In the genomic region with DNA sequence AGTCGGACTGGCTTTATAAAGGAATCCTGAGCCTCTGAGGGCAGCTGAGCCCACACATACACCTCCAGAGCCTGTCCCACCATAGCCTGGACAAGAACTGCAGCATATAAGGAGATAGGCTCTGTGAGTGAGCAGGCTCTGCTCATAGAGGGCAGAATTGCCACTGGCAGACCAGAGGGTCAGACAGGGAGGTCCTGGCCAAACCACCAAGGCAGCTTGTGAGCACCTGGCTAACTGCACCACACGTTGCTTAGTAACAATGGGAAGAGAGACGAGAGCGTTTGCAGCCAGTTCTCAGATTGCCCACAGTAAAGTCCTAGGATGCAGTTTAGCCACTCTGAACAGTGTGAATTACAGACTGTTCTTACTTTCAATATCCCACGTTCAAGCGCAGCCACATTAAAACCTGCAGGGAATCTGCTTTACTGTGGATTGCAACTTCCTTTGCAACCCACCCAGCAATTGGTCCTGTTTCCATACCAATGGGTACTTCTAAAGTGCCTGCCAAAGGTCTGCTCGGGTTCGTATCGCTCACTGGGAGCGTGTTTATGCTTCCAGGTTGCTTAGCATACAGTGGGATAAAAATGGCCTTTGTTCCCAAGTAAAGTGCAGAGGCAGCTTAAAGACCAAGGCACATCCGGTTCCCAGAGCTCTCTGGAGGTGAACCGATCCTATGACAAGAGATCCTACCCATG, we compare ENCODE assay signal across 14 mouse cellular contexts. TPM values are rescaled to one million over a fixed set of nuclear protein-coding genes. Genes with fewer than 3 reads are reported as not detected.
DNase-seq lines count a peak whose midpoint lies in the region; ATAC-seq lines count a peak whose summit lies in the region.
"Had no signal": no experiment of that assay in that cellular context is flagged by ENCODE, and none has a peak within 500 bp of the region (broad histone marks: within the 10 kb centered on the region; RNA-seq: fewer than 3 reads in every experiment).

No protein-coding gene starts in this region.

- no peak overlapping the region for H3K4me3 ChIP-seq in hindbrain, embryonic 15.5 days
- H3K4me3 ChIP-seq in hindbrain, embryonic 11.5 days (ENCODE audit: low read depth, low read length): no peak overlapping the region
- H3K4me3 ChIP-seq in midbrain, embryonic 16.5 days (ENCODE audit: low read depth, low read length): no peak overlapping the region
- no peak overlapping the region for H3K4me3 ChIP-seq in midbrain, embryonic 13.5 days (replicated peaks)
- no peak overlapping the region for H3K4me3 ChIP-seq in limb, embryonic 11.5 days (ENCODE audit: low read depth, low read length)
- no peak overlapping the region for H3K4me3 ChIP-seq in stomach, embryonic 15.5 days (replicated peaks)
- H3K4me3 ChIP-seq: heart, embryonic 15.5 days; liver, embryonic 15.5 days; megakaryocyte, embryonic 14.5 days; neural tube, embryonic 12.5 days had no signal

- 43% methylated on average over 12 of the region's 12 CpGs for WGBS in hindbrain, embryonic 15.5 days
- WGBS in hindbrain, embryonic 11.5 days: 69% methylated on average over 12 of the region's 12 CpGs
- WGBS in midbrain, embryonic 16.5 days: 56% methylated on average over 12 of the region's 12 CpGs
- 65% methylated on average over 12 of the region's 12 CpGs for WGBS in midbrain, embryonic 13.5 days
- WGBS in limb, embryonic 11.5 days: 44% methylated on average over 12 of the region's 12 CpGs
- 45% methylated on average over 12 of the region's 12 CpGs for WGBS in stomach, embryonic 15.5 days

- no peaks in the 10 kb centered on the region for H3K36me3 ChIP-seq in hindbrain, embryonic 15.5 days
- no peaks in the 10 kb centered on the region for H3K36me3 ChIP-seq in hindbrain, embryonic 11.5 days (ENCODE audit: control insufficient read depth, insufficient read depth, low read length)
- H3K36me3 ChIP-seq in midbrain, embryonic 16.5 days (ENCODE audit: control insufficient read depth, insufficient read depth, low read length): no peaks in the 10 kb centered on the region
- H3K36me3 ChIP-seq in midbrain, embryonic 13.5 days: no peaks in the 10 kb centered on the region
- H3K36me3 ChIP-seq in limb, embryonic 11.5 days (ENCODE audit: control insufficient read depth, insufficient read depth, low read length): no peaks in the 10 kb centered on the region
- H3K36me3 ChIP-seq in stomach, embryonic 15.5 days: no peaks in the 10 kb centered on the region
- H3K36me3 ChIP-seq: heart, embryonic 15.5 days; neural tube, embryonic 12.5 days had no signal

- ATAC-seq in hindbrain, embryonic 15.5 days (ENCODE audit: low FRiP score, low read depth): no peak
- ATAC-seq in hindbrain, embryonic 11.5 days (ENCODE audit: low FRiP score): no peak
- ATAC-seq in midbrain, embryonic 16.5 days: no peak; the same call in 1 of the 2 replicates
- ATAC-seq in midbrain, embryonic 13.5 days: no peak
- no peak for ATAC-seq in limb, embryonic 11.5 days (ENCODE audit: insufficient number of reproducible peaks, low FRiP score, low TSS enrichment, low read depth)
- ATAC-seq in stomach, embryonic 15.5 days (ENCODE audit: insufficient read depth, low FRiP score, low read depth): no peak
- ATAC-seq in granulocyte monocyte progenitor cell, adult 5-6 weeks (replicated peaks; ENCODE audit: poor library complexity, severe bottlenecking): no peak

- H3K27ac ChIP-seq in hindbrain, embryonic 15.5 days (replicated peaks): peak overlapping the region; percentile 31
- no peak overlapping the region for H3K27ac ChIP-seq in hindbrain, embryonic 11.5 days (ENCODE audit: low read depth, low read length)
- H3K27ac ChIP-seq in midbrain, embryonic 16.5 days (ENCODE audit: low read length): 0 out of 2 replicates have a peak overlapping the region, but pooled peaks have one; percentile 18
- H3K27ac ChIP-seq in midbrain, embryonic 13.5 days: no peak overlapping the region
- peak overlapping the region; percentile 76 for H3K27ac ChIP-seq in limb, embryonic 11.5 days (replicated peaks; ENCODE audit: low read depth, low read length)
- peak overlapping the region; percentile 12; the same call in 1 of the 2 replicates for H3K27ac ChIP-seq in stomach, embryonic 15.5 days
- H3K27ac ChIP-seq: heart, embryonic 15.5 days; liver, embryonic 15.5 days; neural tube, embryonic 12.5 days had no signal

- H3K4me2 ChIP-seq in hindbrain, embryonic 15.5 days: no peak overlapping the region
- no peak overlapping the region for H3K4me2 ChIP-seq in hindbrain, embryonic 11.5 days (replicated peaks; ENCODE audit: low read depth, low read length)
- H3K4me2 ChIP-seq in midbrain, embryonic 16.5 days (ENCODE audit: low read length): no peak overlapping the region
- H3K4me2 ChIP-seq in midbrain, embryonic 13.5 days (replicated peaks): no peak overlapping the region
- no peak overlapping the region for H3K4me2 ChIP-seq in limb, embryonic 11.5 days (ENCODE audit: low read depth, severe bottlenecking)
- H3K4me2 ChIP-seq in stomach, embryonic 15.5 days: no peak overlapping the region
- H3K4me2 ChIP-seq: heart, embryonic 15.5 days; liver, embryonic 15.5 days; neural tube, embryonic 12.5 days had no signal

- DNase-seq in hindbrain, embryonic 11.5 days (ENCODE audit: low spot score): no peak
- DNase-seq in limb, embryonic 11.5 days (ENCODE audit: low spot score): no peak
- DNase-seq: adrenal gland, postnatal 10 days; gastrocnemius, postnatal 10 days; kidney, postnatal 14 days had no signal

- H3K4me1 ChIP-seq in hindbrain, embryonic 15.5 days (replicated peaks): peaks cover 22% of the 10 kb centered on the region
- H3K4me1 ChIP-seq in hindbrain, embryonic 11.5 days (replicated peaks; ENCODE audit: control insufficient read depth, insufficient read depth, low read length): no peaks in the 10 kb centered on the region
- peaks cover 4% of the 10 kb centered on the region; the same call in 1 of the 2 replicates for H3K4me1 ChIP-seq in midbrain, embryonic 16.5 days (ENCODE audit: control insufficient read depth, insufficient read depth, low read length)
- peaks cover 11% of the 10 kb centered on the region; the same call in 1 of the 2 replicates for H3K4me1 ChIP-seq in midbrain, embryonic 13.5 days (replicated peaks)
- peaks cover 31% of the 10 kb centered on the region for H3K4me1 ChIP-seq in limb, embryonic 11.5 days (ENCODE audit: control insufficient read depth, insufficient read depth, low read length)
- H3K4me1 ChIP-seq in stomach, embryonic 15.5 days: peaks cover 12% of the 10 kb centered on the region

- H3K27me3 ChIP-seq in hindbrain, embryonic 15.5 days: no peaks in the 10 kb centered on the region
- H3K27me3 ChIP-seq in hindbrain, embryonic 11.5 days (ENCODE audit: control insufficient read depth, insufficient read depth, low read length): no peaks in the 10 kb centered on the region
- no peaks in the 10 kb centered on the region for H3K27me3 ChIP-seq in midbrain, embryonic 16.5 days (ENCODE audit: control insufficient read depth, insufficient read depth, low read depth, low read length)
- H3K27me3 ChIP-seq in midbrain, embryonic 13.5 days: no peaks in the 10 kb centered on the region
- no peaks in the 10 kb centered on the region for H3K27me3 ChIP-seq in limb, embryonic 11.5 days (ENCODE audit: control insufficient read depth, insufficient read depth, low read length)
- H3K27me3 ChIP-seq in stomach, embryonic 15.5 days (replicated peaks): no peaks in the 10 kb centered on the region
- H3K27me3 ChIP-seq: heart, embryonic 15.5 days; liver, embryonic 15.5 days; megakaryocyte, embryonic 14.5 days had no signal

- no peak overlapping the region for H3K9ac ChIP-seq in hindbrain, embryonic 15.5 days
- H3K9ac ChIP-seq in hindbrain, embryonic 11.5 days (ENCODE audit: low read depth, low read length): no peak overlapping the region
- H3K9ac ChIP-seq in midbrain, embryonic 16.5 days (ENCODE audit: low read depth, low read length): no peak overlapping the region
- no peak overlapping the region for H3K9ac ChIP-seq in midbrain, embryonic 13.5 days (replicated peaks)
- peak overlapping the region; percentile 30 for H3K9ac ChIP-seq in limb, embryonic 11.5 days (ENCODE audit: low read length)
- no peak overlapping the region for H3K9ac ChIP-seq in stomach, embryonic 15.5 days
- H3K9ac ChIP-seq: heart, embryonic 15.5 days; liver, embryonic 15.5 days; neural tube, embryonic 12.5 days had no signal

- H3K9me3 ChIP-seq in hindbrain, embryonic 15.5 days: no peaks in the 10 kb centered on the region
- H3K9me3 ChIP-seq in hindbrain, embryonic 11.5 days (ENCODE audit: control insufficient read depth, low read length): no peaks in the 10 kb centered on the region
- H3K9me3 ChIP-seq in midbrain, embryonic 16.5 days (replicated peaks; ENCODE audit: control insufficient read depth, low read length, poor library complexity, severe bottlenecking): no peaks in the 10 kb centered on the region
- no peaks in the 10 kb centered on the region for H3K9me3 ChIP-seq in midbrain, embryonic 13.5 days
- no peaks in the 10 kb centered on the region for H3K9me3 ChIP-seq in limb, embryonic 11.5 days (ENCODE audit: control insufficient read depth, low read length)
- H3K9me3 ChIP-seq in stomach, embryonic 15.5 days: no peaks in the 10 kb centered on the region
- H3K9me3 ChIP-seq: heart, embryonic 15.5 days; liver, embryonic 15.5 days; megakaryocyte, embryonic 14.5 days; neural tube, embryonic 12.5 days had no signal

RNA-seq across cellular contexts. Expression of gene Vsir, which starts 15.1 kb away (rescaled TPM):
- 2.5 and 3.2 TPM in 2 replicates for polyA plus RNA-seq in hindbrain, embryonic 15.5 days (2015; fragmentation: Nextera tagmentation; extraction: Ambion mirVana)
- 1.3 and 2.5 TPM in 2 replicates for polyA plus RNA-seq in hindbrain, embryonic 11.5 days (2014; fragmentation: Nextera tagmentation; extraction: Ambion mirVana)
- polyA plus RNA-seq in midbrain, embryonic 16.5 days (2015; fragmentation: Nextera tagmentation; extraction: Ambion mirVana): 1.5 and 1.8 TPM in 2 replicates
- polyA plus RNA-seq in midbrain, embryonic 13.5 days (2015; fragmentation: Nextera tagmentation; extraction: Ambion mirVana): 1.6 and 1.7 TPM in 2 replicates
- 1.3 and 2.4 TPM in 2 replicates for polyA plus RNA-seq in limb, embryonic 11.5 days (2014; fragmentation: Nextera tagmentation; extraction: Ambion mirVana)
- polyA plus RNA-seq in stomach, embryonic 15.5 days (2015; fragmentation: Nextera tagmentation; extraction: Ambion mirVana): 7.0 and 7.8 TPM in 2 replicates
- total RNA-seq in granulocyte monocyte progenitor cell, adult 5-6 weeks (2014; fragmentation: Nextera tagmentation): 45.9 and 57.9 TPM in 2 replicates
- total RNA-seq in granulocyte monocyte progenitor cell, adult 5-6 weeks (2017): 108 and 143 TPM in 2 replicates

RNA-seq across cellular contexts. Expression of gene Gm17455, which starts 37.8 kb away (rescaled TPM):
- polyA plus RNA-seq in hindbrain, embryonic 15.5 days (2015; fragmentation: Nextera tagmentation; extraction: Ambion mirVana): 11.7 and 16.8 TPM in 2 replicates
- 6.3 and 8.3 TPM in 2 replicates for polyA plus RNA-seq in hindbrain, embryonic 11.5 days (2014; fragmentation: Nextera tagmentation; extraction: Ambion mirVana)
- polyA plus RNA-seq in midbrain, embryonic 16.5 days (2015; fragmentation: Nextera tagmentation; extraction: Ambion mirVana): 9.4 and 13.9 TPM in 2 replicates
- polyA plus RNA-seq in midbrain, embryonic 13.5 days (2015; fragmentation: Nextera tagmentation; extraction: Ambion mirVana): 4.9 and 7.9 TPM in 2 replicates
- 1.5 and 2.0 TPM in 2 replicates for polyA plus RNA-seq in limb, embryonic 11.5 days (2014; fragmentation: Nextera tagmentation; extraction: Ambion mirVana)
- 0.64 and 0.98 TPM in 2 replicates for polyA plus RNA-seq in stomach, embryonic 15.5 days (2015; fragmentation: Nextera tagmentation; extraction: Ambion mirVana)
- not detected in 2 replicates for total RNA-seq in granulocyte monocyte progenitor cell, adult 5-6 weeks (2014; fragmentation: Nextera tagmentation)
- not detected in 2 replicates for total RNA-seq in granulocyte monocyte progenitor cell, adult 5-6 weeks (2017)
- total RNA-seq: adrenal gland, postnatal 10 days; gastrocnemius, postnatal 10 days had no signal

Comparison
In these comparisons a context has a peak if more than half of its experiments do, and no peak if none do; other contexts are left out.
1. H3K27ac ChIP-seq: peak in hindbrain, embryonic 15.5 days (single experiment), midbrain, embryonic 16.5 days (single experiment), limb, embryonic 11.5 days (single experiment) and stomach, embryonic 15.5 days (single experiment); none in hindbrain, embryonic 11.5 days (single experiment) and midbrain, embryonic 13.5 days (single experiment).